Comparison of ENCODE assay signal across 15 mouse cellular contexts in the genomic region with DNA sequence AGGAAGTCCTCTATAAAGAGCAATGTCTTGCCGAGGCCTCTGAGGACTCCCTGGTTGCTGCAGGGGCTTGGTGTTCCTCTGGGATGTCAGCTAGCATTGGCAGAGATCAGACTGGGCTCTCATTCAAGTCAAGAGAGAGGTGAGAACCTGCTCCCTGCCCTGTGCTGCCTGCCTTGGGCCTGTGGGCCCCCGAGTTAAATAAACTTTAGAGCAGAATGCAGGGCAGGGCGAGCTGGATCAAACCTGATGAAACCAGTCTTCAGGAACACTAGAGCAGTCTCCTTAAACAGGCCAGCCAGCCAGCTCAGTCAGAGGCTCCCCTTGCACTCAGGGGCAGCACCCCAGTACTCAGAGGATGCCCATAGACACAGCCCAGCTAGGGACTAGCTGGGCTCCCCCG. TPM values are rescaled to one million over a fixed set of nuclear protein-coding genes. Genes with fewer than 3 reads are reported as not detected.
DNase-seq lines count a peak whose midpoint lies in the region; ATAC-seq lines count a peak whose summit lies in the region.
"Had no signal": no experiment of that assay in that cellular context is flagged by ENCODE, and none has a peak within 500 bp of the region (broad histone marks: within the 10 kb centered on the region; RNA-seq: fewer than 3 reads in every experiment).

No protein-coding gene starts in this region.

- intact Hi-C loops in left cerebral cortex, postnatal 10 days (cut with DNase I), result no loop called here
- intact Hi-C loops in left cerebral cortex, postnatal 14 days (cut with DNase I), result no loop called here

- no peak overlapping the region for H3K27ac ChIP-seq in kidney, embryonic 14.5 days (ENCODE audit: low read depth, low read length)
- no peak overlapping the region; the same call in 1 of the 2 replicates for H3K27ac ChIP-seq in embryonic facial prominence, embryonic 12.5 days
- H3K27ac ChIP-seq in kidney, embryonic 16.5 days (ENCODE audit: low read length), result peak overlapping the region; percentile 51; the same call in 1 of the 2 replicates
- H3K27ac ChIP-seq in stomach, embryonic 16.5 days (ENCODE audit: low read length), result no peak overlapping the region
- H3K27ac ChIP-seq: layer of hippocampus, adult 2 months; liver, embryonic 12.5 days had no signal

- H3K4me2 ChIP-seq in kidney, embryonic 14.5 days (replicated peaks; ENCODE audit: low read depth, low read length), result no peak overlapping the region
- no peak overlapping the region for H3K4me2 ChIP-seq in embryonic facial prominence, embryonic 12.5 days (replicated peaks)
- H3K4me2 ChIP-seq in kidney, embryonic 16.5 days (replicated peaks; ENCODE audit: low read depth, low read length), result no peak overlapping the region
- H3K4me2 ChIP-seq in stomach, embryonic 16.5 days (ENCODE audit: low read depth, low read length), result no peak overlapping the region
- H3K4me2 ChIP-seq: liver, embryonic 12.5 days had no signal

- no peak overlapping the region for H3K9ac ChIP-seq in kidney, embryonic 14.5 days (ENCODE audit: low read depth, low read length)
- 0 out of 2 replicates have a peak overlapping the region, but pooled peaks have one; percentile 19 for H3K9ac ChIP-seq in embryonic facial prominence, embryonic 12.5 days
- H3K9ac ChIP-seq in kidney, embryonic 16.5 days (replicated peaks; ENCODE audit: low read length), result 0 out of 2 replicates have a peak overlapping the region, but pooled peaks have one; percentile 20
- 0 out of 2 replicates have a peak overlapping the region, but pooled peaks have one; percentile 0 for H3K9ac ChIP-seq in stomach, embryonic 16.5 days (ENCODE audit: low read length)
- H3K9ac ChIP-seq: liver, embryonic 12.5 days had no signal

- no peaks in the 10 kb centered on the region for H3K27me3 ChIP-seq in kidney, embryonic 14.5 days (ENCODE audit: control insufficient read depth, insufficient read depth, low read length)
- H3K27me3 ChIP-seq in embryonic facial prominence, embryonic 12.5 days, result no peaks in the 10 kb centered on the region
- no peaks in the 10 kb centered on the region for H3K27me3 ChIP-seq in kidney, embryonic 16.5 days (ENCODE audit: insufficient read depth, low read length)
- H3K27me3 ChIP-seq in stomach, embryonic 16.5 days (ENCODE audit: control insufficient read depth, insufficient read depth, low read length), result no peaks in the 10 kb centered on the region
- H3K27me3 ChIP-seq: liver, embryonic 12.5 days; megakaryocyte, embryonic 14.5 days had no signal

- 75% methylated on average over 4 of the region's 4 CpGs for WGBS in kidney, embryonic 14.5 days
- whole genome bisulfite sequencing in embryonic facial prominence, embryonic 12.5 days, result 75% methylated on average over 4 of the region's 4 CpGs
- 74% methylated on average over 4 of the region's 4 CpGs for WGBS in kidney, embryonic 16.5 days
- 71% methylated on average over 4 of the region's 4 CpGs for WGBS in stomach, embryonic 16.5 days

- H3K9me3 ChIP-seq in kidney, embryonic 14.5 days (ENCODE audit: control insufficient read depth, low read length), result no peaks in the 10 kb centered on the region
- no peaks in the 10 kb centered on the region for H3K9me3 ChIP-seq in embryonic facial prominence, embryonic 12.5 days
- no peaks in the 10 kb centered on the region for H3K9me3 ChIP-seq in kidney, embryonic 16.5 days (ENCODE audit: low read length)
- H3K9me3 ChIP-seq in stomach, embryonic 16.5 days (replicated peaks; ENCODE audit: control insufficient read depth, low read length), result no peaks in the 10 kb centered on the region
- H3K9me3 ChIP-seq: liver, embryonic 12.5 days; megakaryocyte, embryonic 14.5 days had no signal

- H3K4me3 ChIP-seq in kidney, embryonic 14.5 days (ENCODE audit: low read length), result no peak overlapping the region
- H3K4me3 ChIP-seq in embryonic facial prominence, embryonic 12.5 days, result no peak overlapping the region
- no peak overlapping the region for H3K4me3 ChIP-seq in kidney, embryonic 16.5 days (ENCODE audit: low read length)
- H3K4me3 ChIP-seq in stomach, embryonic 16.5 days (replicated peaks; ENCODE audit: low read length), result no peak overlapping the region
- H3K4me3 ChIP-seq: layer of hippocampus, adult 2 months; liver, embryonic 12.5 days; megakaryocyte, embryonic 14.5 days had no signal

- DNase-seq in kidney, adult 11 months, result peak; percentile 32
- DNase-seq in left cerebral cortex, postnatal 10 days (ENCODE audit: extremely low spot score in 1 of 2, low spot score in 2 of 2), result no peak
- no peak for DNase-seq in left cerebral cortex, postnatal 14 days (ENCODE audit: low spot score in 2 of 2)
- no peak for DNase-seq in ovary, adult 18-20 months (ENCODE audit: low spot score)
- DNase-seq: cerebellum, adult 9-11 months; retina, postnatal 1 day; thymus, postnatal 14 days had no signal

- ATAC-seq in kidney, embryonic 14.5 days (ENCODE audit: low FRiP score, low TSS enrichment), result no peak
- no peak for ATAC-seq in embryonic facial prominence, embryonic 12.5 days (ENCODE audit: insufficient number of reproducible peaks, insufficient read depth, low FRiP score, low TSS enrichment)
- 0 out of 2 replicates have a peak, but pooled peaks have one; percentile 50 for ATAC-seq in kidney, embryonic 16.5 days (ENCODE audit: low FRiP score, low TSS enrichment)
- ATAC-seq in stomach, embryonic 16.5 days (ENCODE audit: insufficient read depth, low FRiP score), result peak; percentile 44; the same call in 1 of the 2 replicates
- ATAC-seq: liver, embryonic 12.5 days; lung, postnatal 0 days had no signal

- no peaks in the 10 kb centered on the region for H3K4me1 ChIP-seq in kidney, embryonic 14.5 days (ENCODE audit: control insufficient read depth, insufficient read depth, low read length)
- no peaks in the 10 kb centered on the region for H3K4me1 ChIP-seq in embryonic facial prominence, embryonic 12.5 days
- peaks cover 4% of the 10 kb centered on the region; the same call in 1 of the 2 replicates for H3K4me1 ChIP-seq in kidney, embryonic 16.5 days (ENCODE audit: insufficient read depth, low read length)
- no peaks in the 10 kb centered on the region; the same call in 1 of the 2 replicates for H3K4me1 ChIP-seq in stomach, embryonic 16.5 days (ENCODE audit: control insufficient read depth, insufficient read depth, low read length)
- H3K4me1 ChIP-seq: liver, embryonic 12.5 days had no signal

- peaks cover 66% of the 10 kb centered on the region for H3K36me3 ChIP-seq in kidney, embryonic 14.5 days (ENCODE audit: control insufficient read depth, insufficient read depth, low read length)
- peaks cover 43% of the 10 kb centered on the region for H3K36me3 ChIP-seq in embryonic facial prominence, embryonic 12.5 days
- H3K36me3 ChIP-seq in kidney, embryonic 16.5 days (ENCODE audit: insufficient read depth, low read length), result peaks cover 40% of the 10 kb centered on the region
- H3K36me3 ChIP-seq in stomach, embryonic 16.5 days (ENCODE audit: control insufficient read depth, insufficient read depth, low read length), result peaks cover 8% of the 10 kb centered on the region; the same call in 1 of the 2 replicates

RNA-seq across cellular contexts. Expression of gene Vps9d1, which starts 17.8 kb away (rescaled TPM):
- 18.0 and 25.9 TPM in 2 replicates for polyA plus RNA-seq in kidney, embryonic 14.5 days (2014; fragmentation: Nextera tagmentation; extraction: Ambion mirVana)
- 35.1 and 37.2 TPM in 2 replicates for polyA plus RNA-seq in embryonic facial prominence, embryonic 12.5 days (2016; fragmentation: Nextera tagmentation; extraction: Ambion mirVana)
- 25.8 and 31.7 TPM in 2 replicates for polyA plus RNA-seq in kidney, embryonic 16.5 days (2015; fragmentation: Nextera tagmentation; extraction: Ambion mirVana)
- 20.0 and 23.6 TPM in 2 replicates for polyA plus RNA-seq in stomach, embryonic 16.5 days (2015; fragmentation: Nextera tagmentation; extraction: Ambion mirVana)
- total RNA-seq in left cerebral cortex, postnatal 10 days (2021), result 10 to 100 TPM; 72.7 to 74.6 TPM
- total RNA-seq in left cerebral cortex, postnatal 14 days (2021), result 10 to 100 TPM; 60.2 to 71.8 TPM

RNA-seq across cellular contexts. Expression of gene Zfp276, which starts 17.9 kb away (rescaled TPM):
- polyA plus RNA-seq in kidney, embryonic 14.5 days (2014; fragmentation: Nextera tagmentation; extraction: Ambion mirVana), result 17.2 and 20.4 TPM in 2 replicates
- polyA plus RNA-seq in embryonic facial prominence, embryonic 12.5 days (2016; fragmentation: Nextera tagmentation; extraction: Ambion mirVana), result 34.3 and 36.6 TPM in 2 replicates
- 26.7 and 28.5 TPM in 2 replicates for polyA plus RNA-seq in kidney, embryonic 16.5 days (2015; fragmentation: Nextera tagmentation; extraction: Ambion mirVana)
- polyA plus RNA-seq in stomach, embryonic 16.5 days (2015; fragmentation: Nextera tagmentation; extraction: Ambion mirVana), result 19.2 and 19.6 TPM in 2 replicates
- total RNA-seq in left cerebral cortex, postnatal 10 days (2021), result 10 to 100 TPM; 21.6 to 25.2 TPM
- total RNA-seq in left cerebral cortex, postnatal 14 days (2021), result 10 to 100 TPM; 20.4 to 20.9 TPM

RNA-seq across cellular contexts. Expression of gene Spata2l, which starts 35.9 kb away (rescaled TPM):
- 2.2 and 3.2 TPM in 2 replicates for polyA plus RNA-seq in kidney, embryonic 14.5 days (2014; fragmentation: Nextera tagmentation; extraction: Ambion mirVana)
- polyA plus RNA-seq in embryonic facial prominence, embryonic 12.5 days (2016; fragmentation: Nextera tagmentation; extraction: Ambion mirVana), result 2.9 and 3.3 TPM in 2 replicates
- 7.5 and 8.9 TPM in 2 replicates for polyA plus RNA-seq in kidney, embryonic 16.5 days (2015; fragmentation: Nextera tagmentation; extraction: Ambion mirVana)
- 5.1 and 6.1 TPM in 2 replicates for polyA plus RNA-seq in stomach, embryonic 16.5 days (2015; fragmentation: Nextera tagmentation; extraction: Ambion mirVana)
- total RNA-seq in left cerebral cortex, postnatal 10 days (2021), result 100 to 1,000 TPM; 111 to 118 TPM
- total RNA-seq in left cerebral cortex, postnatal 14 days (2021), result 100 to 1,000 TPM; 125 to 142 TPM

RNA-seq across cellular contexts. Expression of gene Fanca, which starts 46.5 kb away (rescaled TPM):
- polyA plus RNA-seq in kidney, embryonic 14.5 days (2014; fragmentation: Nextera tagmentation; extraction: Ambion mirVana), result 48.7 and 49.9 TPM in 2 replicates
- 31.9 and 34.0 TPM in 2 replicates for polyA plus RNA-seq in embryonic facial prominence, embryonic 12.5 days (2016; fragmentation: Nextera tagmentation; extraction: Ambion mirVana)
- polyA plus RNA-seq in kidney, embryonic 16.5 days (2015; fragmentation: Nextera tagmentation; extraction: Ambion mirVana), result 36.6 and 43.8 TPM in 2 replicates
- 18.1 and 18.9 TPM in 2 replicates for polyA plus RNA-seq in stomach, embryonic 16.5 days (2015; fragmentation: Nextera tagmentation; extraction: Ambion mirVana)
- total RNA-seq in left cerebral cortex, postnatal 10 days (2021), result 1 to 10 TPM; 4.0 to 4.1 TPM
- total RNA-seq in left cerebral cortex, postnatal 14 days (2021), result 1 to 10 TPM; 4.1 to 6.5 TPM

RNA-seq across cellular contexts. Expression of gene Cdk10, which starts 47.3 kb away (rescaled TPM):
- polyA plus RNA-seq in kidney, embryonic 14.5 days (2014; fragmentation: Nextera tagmentation; extraction: Ambion mirVana), result 33.5 and 36.4 TPM in 2 replicates
- polyA plus RNA-seq in embryonic facial prominence, embryonic 12.5 days (2016; fragmentation: Nextera tagmentation; extraction: Ambion mirVana), result 38.5 and 40.6 TPM in 2 replicates
- 39.8 and 40.1 TPM in 2 replicates for polyA plus RNA-seq in kidney, embryonic 16.5 days (2015; fragmentation: Nextera tagmentation; extraction: Ambion mirVana)
- 27.3 and 31.0 TPM in 2 replicates for polyA plus RNA-seq in stomach, embryonic 16.5 days (2015; fragmentation: Nextera tagmentation; extraction: Ambion mirVana)
- 10 to 100 TPM; 69.3 to 69.5 TPM for total RNA-seq in left cerebral cortex, postnatal 10 days (2021)
- 10 to 100 TPM; 71.2 to 75.6 TPM for total RNA-seq in left cerebral cortex, postnatal 14 days (2021)

Comparison
In these comparisons a context has a peak if more than half of its experiments do, and no peak if none do; other contexts are left out.
1. ATAC-seq: peak in kidney, embryonic 16.5 days (single experiment) and stomach, embryonic 16.5 days (single experiment); none in kidney, embryonic 14.5 days (single experiment) and embryonic facial prominence, embryonic 12.5 days (single experiment).